Mouse (Mus musculus): ENCODE measurements at regions not wholly inside any gene's neighbourhood (a gene's known extent, or its start where the extent isn't known, plus 50 kb on each side); places are given as distances from the start of the nearest gene placed in this dataset.

- peak; percentile 52 for DNase-seq
Measured at GRCm38 (mm10) chrX:85329474-85330225, 80.2 kb downstream of the Fthl17a start.

GRCm38 (mm10) chrX:85343517-85343916, 94.0 kb downstream of the Fthl17a start:
- no peak for DNase-seq

- no peak for DNase-seq
Measured at GRCm38 (mm10) chrX:85375296-85375695, 125.8 kb downstream of the Fthl17a start.

- no peak for DNase-seq
Measured at GRCm38 (mm10) chrX:85384452-85384851, 135.0 kb downstream of the Fthl17a start.

Data from liver (tissue).